Mouse (Mus musculus): ENCODE results near the gene Tbc1d22a.

- TF ChIP-seq CTCF (IDR thresholded peaks at IDR 0.05; ENCODE audit: extremely low read depth, insufficient read length, insufficient replicate concordance, low read depth, low read length): no peak
- TF ChIP-seq POLR2A (IDR thresholded peaks at IDR 0.05; ENCODE audit: low read depth, low read length): no peak
These were observed 148.3 kb downstream of the Tbc1d22a start for GRCm38 (mm10) chr15:86362306-86363150.
